Mouse (Mus musculus): Measurements from ENCODE around the gene Kmt2a. TPM values are rescaled to one million over a fixed set of nuclear protein-coding genes. Genes with fewer than 3 reads are reported as not detected.

Kmt2a gene
- polyA plus RNA-seq, 1 experiment = 4.5 TPM

DNA sequence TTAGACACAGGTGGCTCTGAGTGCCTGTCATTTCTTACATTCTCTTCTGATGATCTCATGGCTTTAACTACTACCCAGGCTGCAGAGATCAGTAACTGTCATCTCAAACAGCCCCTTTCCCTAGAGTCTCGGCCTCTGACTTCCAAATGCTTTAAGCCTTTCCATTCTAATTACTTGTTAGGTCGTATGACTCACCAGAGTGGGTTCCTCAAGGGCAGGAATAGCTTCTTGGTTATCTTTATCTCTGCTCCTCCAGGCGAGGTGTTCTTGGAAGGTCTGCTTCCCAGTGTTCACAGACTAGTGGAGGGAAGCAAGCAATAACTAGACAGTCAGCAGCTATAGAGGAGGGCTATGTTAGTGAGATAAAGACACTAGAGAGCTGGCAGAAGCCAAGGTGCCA, 11.6 kb upstream of the Kmt2a start:
- no peak overlapping the region for H3K4me3 ChIP-seq
- TF ChIP-seq E2F4 (IDR thresholded peaks at IDR 0.05; ENCODE audit: insufficient read depth) = no peak
- no peak for TF ChIP-seq MYOD1 (IDR thresholded peaks at IDR 0.05; ENCODE audit: control insufficient read depth in 1 of 3, insufficient read length in 2 of 3, low read depth in 2 of 3)
- no peak for TF ChIP-seq CEBPB (IDR thresholded peaks at IDR 0.05; ENCODE audit: insufficient read depth, poor library complexity, severe bottlenecking)
- TF ChIP-seq REST (IDR thresholded peaks at IDR 0.05; ENCODE audit: insufficient read depth, insufficient read length) = no peak
- no peak for TF ChIP-seq TCF12 (IDR thresholded peaks at IDR 0.05; ENCODE audit: insufficient read depth, poor library complexity, severe bottlenecking)
- TF ChIP-seq MAX (IDR thresholded peaks at IDR 0.05; ENCODE audit: low read depth) = no peak
- TF ChIP-seq POLR2A (IDR thresholded peaks at IDR 0.05; ENCODE audit: insufficient read length, low read depth) = no peak
- no peaks in the 10 kb centered on the region for H3K27me3 ChIP-seq (ENCODE audit: control insufficient read depth, insufficient read depth, insufficient read length)
- no peaks in the 10 kb centered on the region for H3K36me3 ChIP-seq (ENCODE audit: control insufficient read depth, insufficient read depth)
- H3K79me2 ChIP-seq (ENCODE audit: control insufficient read depth, insufficient read depth) = no peaks in the 10 kb centered on the region
- no peak overlapping the region for H3K4me2 ChIP-seq (ENCODE audit: low read depth)
- no peak overlapping the region for H3ac ChIP-seq (ENCODE audit: control insufficient read depth, insufficient read length)

DNA sequence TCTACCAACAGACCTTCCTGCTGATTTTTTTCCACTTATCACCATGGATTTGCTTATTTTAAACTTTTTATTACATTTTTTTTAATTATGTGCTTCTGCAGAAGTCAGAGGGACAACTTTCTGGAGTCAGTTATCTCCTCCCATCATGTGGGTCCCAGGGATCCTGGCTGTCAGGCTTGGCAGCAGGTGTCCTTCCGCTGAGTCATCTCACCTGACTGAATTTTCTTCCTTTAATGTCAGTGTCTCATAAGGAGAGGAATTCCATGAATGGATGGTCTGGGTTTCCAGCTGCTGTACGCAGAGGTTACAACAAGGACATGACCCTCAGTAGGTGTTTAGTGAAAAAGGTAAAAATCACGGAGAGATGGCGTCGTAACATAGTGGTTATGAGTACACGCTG, 10.1 kb upstream of the Kmt2a start:
- TF ChIP-seq MYOD1 (IDR thresholded peaks at IDR 0.05; ENCODE audit: control insufficient read depth in 1 of 3, insufficient read length in 2 of 3, low read depth in 2 of 3) (no peak), E2F4 (IDR thresholded peaks at IDR 0.05; ENCODE audit: insufficient read depth) (no peak), REST (IDR thresholded peaks at IDR 0.05; ENCODE audit: insufficient read depth, insufficient read length) (no peak), MAX (IDR thresholded peaks at IDR 0.05; ENCODE audit: low read depth) (no peak), MYOG (IDR thresholded peaks at IDR 0.05; ENCODE audit: control insufficient read depth in 1 of 3, insufficient read depth in 1 of 3, insufficient read length in 2 of 3, low read depth in 2 of 3) (no peak), POLR2A (IDR thresholded peaks at IDR 0.05; ENCODE audit: insufficient read length, low read depth) (no peak), CEBPB (IDR thresholded peaks at IDR 0.05; ENCODE audit: insufficient read depth, poor library complexity, severe bottlenecking) (no peak), SRF (IDR thresholded peaks at IDR 0.05; ENCODE audit: control insufficient read depth, insufficient read length, low read depth) (no peak)
- Histone ChIP-seq H3ac (ENCODE audit: control insufficient read depth, insufficient read length) (no peak overlapping the region), H3K27me3 (ENCODE audit: control insufficient read depth, insufficient read depth, insufficient read length) (no peaks in the 10 kb centered on the region), H3K36me3 (ENCODE audit: control insufficient read depth, insufficient read depth) (no peaks in the 10 kb centered on the region), H3K4me2 (ENCODE audit: low read depth) (no peak overlapping the region), H3K79me2 (ENCODE audit: control insufficient read depth, insufficient read depth) (no peaks in the 10 kb centered on the region), H3K4me3 (no peak overlapping the region)

DNA sequence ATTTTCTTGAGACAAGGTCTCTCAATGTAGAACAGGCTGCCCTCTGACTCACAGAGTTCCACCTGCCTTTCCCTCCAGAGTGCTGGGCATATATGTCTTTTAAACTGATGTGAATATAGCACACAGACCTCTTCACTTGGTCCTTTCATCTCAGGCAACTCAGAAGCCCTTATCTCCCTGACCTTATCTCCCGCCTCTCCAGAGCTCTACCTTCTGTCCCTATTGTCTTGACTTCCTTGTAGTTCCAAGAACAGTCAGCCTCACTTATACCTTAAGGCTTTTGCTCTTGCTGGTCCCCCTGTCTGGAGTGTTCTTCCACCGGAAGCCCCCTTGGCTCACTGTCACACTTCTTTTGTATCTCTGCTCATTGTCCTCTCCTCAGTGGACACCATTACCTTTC, 9.0 kb upstream of the Kmt2a start:
- no peak overlapping the region for H3K4me2 ChIP-seq (ENCODE audit: low read depth)
- no peak overlapping the region for H3K4me3 ChIP-seq
- H3K36me3 ChIP-seq (ENCODE audit: control insufficient read depth, insufficient read depth) = no peaks in the 10 kb centered on the region
- H3K27me3 ChIP-seq (ENCODE audit: control insufficient read depth, insufficient read depth, insufficient read length) = no peaks in the 10 kb centered on the region
- H3K79me2 ChIP-seq (ENCODE audit: control insufficient read depth, insufficient read depth) = no peaks in the 10 kb centered on the region
- TF ChIP-seq SRF (IDR thresholded peaks at IDR 0.05; ENCODE audit: control insufficient read depth, insufficient read length, low read depth) (no peak), TCF3 (IDR thresholded peaks at IDR 0.05; ENCODE audit: insufficient read length, low read depth) (no peak), POLR2A (IDR thresholded peaks at IDR 0.05; ENCODE audit: insufficient read length, low read depth) (no peak), MYOD1 (IDR thresholded peaks at IDR 0.05; ENCODE audit: control insufficient read depth in 1 of 3, insufficient read length in 2 of 3, low read depth in 2 of 3) (no peak), REST (IDR thresholded peaks at IDR 0.05; ENCODE audit: insufficient read depth, insufficient read length) (no peak), TCF12 (IDR thresholded peaks at IDR 0.05; ENCODE audit: insufficient read depth, poor library complexity, severe bottlenecking) (no peak), MYOG (IDR thresholded peaks at IDR 0.05; ENCODE audit: control insufficient read depth in 1 of 3, insufficient read depth in 1 of 3, insufficient read length in 2 of 3, low read depth in 2 of 3) (no peak)
- H3ac ChIP-seq (ENCODE audit: control insufficient read depth, insufficient read length) = no peak overlapping the region

DNA sequence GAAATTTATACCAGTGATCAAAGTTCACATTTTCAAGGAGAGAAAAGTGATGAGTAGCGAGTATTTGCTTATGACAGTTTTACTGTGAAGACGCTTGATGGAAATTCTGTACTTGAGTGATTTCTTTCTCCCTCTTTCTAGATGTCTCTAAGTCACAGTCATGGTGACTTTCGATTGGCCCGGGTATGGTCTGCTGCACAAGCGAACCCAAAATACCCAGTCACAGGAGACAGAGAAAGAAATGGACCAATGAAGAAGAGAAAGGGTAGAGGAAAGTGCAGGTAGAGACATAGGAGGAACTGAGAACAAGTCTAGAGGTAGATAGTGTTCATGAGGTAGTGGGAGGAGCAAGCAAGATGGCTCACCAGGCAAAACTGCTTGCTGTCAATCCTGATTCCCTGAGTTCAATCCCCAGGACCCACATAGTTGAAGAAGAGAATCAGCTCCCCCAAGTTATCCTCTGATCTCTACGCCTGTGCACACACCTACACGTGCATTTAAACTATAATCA, 7.1 kb upstream of the Kmt2a start:
- Histone ChIP-seq H3K36me3 (ENCODE audit: control insufficient read depth, insufficient read depth) (no peaks in the 10 kb centered on the region), H3K27me3 (ENCODE audit: control insufficient read depth, insufficient read depth, insufficient read length) (no peaks in the 10 kb centered on the region), H3K79me2 (ENCODE audit: control insufficient read depth, insufficient read depth) (no peaks in the 10 kb centered on the region), H3K4me3 (no peak overlapping the region), H3K4me2 (ENCODE audit: low read depth) (no peak overlapping the region), H3ac (ENCODE audit: control insufficient read depth, insufficient read length) (no peak overlapping the region)
- TF ChIP-seq MAX (IDR thresholded peaks at IDR 0.05; ENCODE audit: low read depth) (no peak), CEBPB (IDR thresholded peaks at IDR 0.05; ENCODE audit: insufficient read depth, poor library complexity, severe bottlenecking) (no peak), E2F4 (IDR thresholded peaks at IDR 0.05; ENCODE audit: insufficient read depth) (no peak), USF1 (IDR thresholded peaks at IDR 0.05; ENCODE audit: low read depth) (no peak), TCF12 (IDR thresholded peaks at IDR 0.05; ENCODE audit: insufficient read depth, poor library complexity, severe bottlenecking) (no peak), SRF (IDR thresholded peaks at IDR 0.05; ENCODE audit: control insufficient read depth, insufficient read length, low read depth) (no peak), POLR2AphosphoS2 (IDR thresholded peaks at IDR 0.05; ENCODE audit: insufficient read length, low read depth) (no peak), MYOG (IDR thresholded peaks at IDR 0.05; ENCODE audit: control insufficient read depth in 1 of 3, insufficient read depth in 1 of 3, insufficient read length in 2 of 3, low read depth in 2 of 3) (no peak), REST (IDR thresholded peaks at IDR 0.05; ENCODE audit: insufficient read depth, insufficient read length) (no peak), TCF3 (IDR thresholded peaks at IDR 0.05; ENCODE audit: insufficient read length, low read depth) (no peak), POLR2A (IDR thresholded peaks at IDR 0.05; ENCODE audit: insufficient read length, low read depth) (no peak), MYOD1 (IDR thresholded peaks at IDR 0.05; ENCODE audit: control insufficient read depth in 1 of 3, insufficient read length in 2 of 3, low read depth in 2 of 3) (no peak)

DNA sequence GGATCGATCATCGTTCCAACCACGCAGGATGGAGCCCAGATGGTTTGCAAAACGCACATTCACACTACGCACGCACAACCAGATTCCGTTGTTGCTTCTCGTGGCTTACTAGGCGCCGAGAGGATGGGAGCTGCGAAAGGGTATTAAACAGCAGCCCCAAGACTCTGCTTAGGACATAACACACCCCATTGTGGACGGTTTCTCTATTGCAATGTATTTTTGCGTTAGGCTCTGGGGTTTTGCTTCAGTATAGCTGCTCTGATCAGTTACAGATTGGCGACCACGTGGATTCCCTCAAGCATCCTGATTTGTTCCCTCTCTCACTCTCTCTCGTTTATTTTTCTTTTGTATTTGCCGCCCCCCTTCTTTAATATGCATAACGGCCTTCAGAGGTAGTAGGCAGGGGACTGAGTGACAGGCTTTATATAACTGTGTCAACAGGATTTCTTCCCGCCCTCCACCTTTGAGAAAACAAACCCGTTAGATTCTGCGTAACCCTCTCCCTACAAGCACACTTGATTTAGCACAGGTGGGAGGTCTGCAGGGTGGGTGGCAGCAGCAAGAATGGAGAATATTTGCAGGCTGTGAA, 2.0 kb upstream of the Kmt2a start:
- TF ChIP-seq MYOG (IDR thresholded peaks at IDR 0.05; ENCODE audit: control insufficient read depth in 1 of 3, insufficient read depth in 1 of 3, insufficient read length in 2 of 3, low read depth in 2 of 3) (no peak), E2F4 (IDR thresholded peaks at IDR 0.05; ENCODE audit: insufficient read depth) (no peak), USF1 (IDR thresholded peaks at IDR 0.05; ENCODE audit: low read depth) (no peak), TCF12 (IDR thresholded peaks at IDR 0.05; ENCODE audit: insufficient read depth, poor library complexity, severe bottlenecking) (no peak), REST (IDR thresholded peaks at IDR 0.05; ENCODE audit: insufficient read depth, insufficient read length) (no peak), TCF3 (IDR thresholded peaks at IDR 0.05; ENCODE audit: insufficient read length, low read depth) (no peak), SRF (IDR thresholded peaks at IDR 0.05; ENCODE audit: control insufficient read depth, insufficient read length, low read depth) (no peak), POLR2A (IDR thresholded peaks at IDR 0.05; ENCODE audit: insufficient read length, low read depth) (no peak), CEBPB (IDR thresholded peaks at IDR 0.05; ENCODE audit: insufficient read depth, poor library complexity, severe bottlenecking) (no peak), MYOD1 (IDR thresholded peaks at IDR 0.05; ENCODE audit: control insufficient read depth in 1 of 3, insufficient read length in 2 of 3, low read depth in 2 of 3) (no peak), MAX (IDR thresholded peaks at IDR 0.05; ENCODE audit: low read depth) (no peak)
- H3K4me3 ChIP-seq = peak overlapping the region; percentile 68
- H3K79me2 ChIP-seq (ENCODE audit: control insufficient read depth, insufficient read depth) = peaks cover 25% of the 10 kb centered on the region
- no peaks in the 10 kb centered on the region for H3K36me3 ChIP-seq (ENCODE audit: control insufficient read depth, insufficient read depth)
- H3K27me3 ChIP-seq (ENCODE audit: control insufficient read depth, insufficient read depth, insufficient read length) = no peaks in the 10 kb centered on the region
- H3ac ChIP-seq (ENCODE audit: control insufficient read depth, insufficient read length) = no peak overlapping the region
- peak overlapping the region; percentile 93 for H3K4me2 ChIP-seq (ENCODE audit: low read depth)
